Mouse (Mus musculus): Measurements from ENCODE around the gene Piezo1.

Piezo1 gene

DNA sequence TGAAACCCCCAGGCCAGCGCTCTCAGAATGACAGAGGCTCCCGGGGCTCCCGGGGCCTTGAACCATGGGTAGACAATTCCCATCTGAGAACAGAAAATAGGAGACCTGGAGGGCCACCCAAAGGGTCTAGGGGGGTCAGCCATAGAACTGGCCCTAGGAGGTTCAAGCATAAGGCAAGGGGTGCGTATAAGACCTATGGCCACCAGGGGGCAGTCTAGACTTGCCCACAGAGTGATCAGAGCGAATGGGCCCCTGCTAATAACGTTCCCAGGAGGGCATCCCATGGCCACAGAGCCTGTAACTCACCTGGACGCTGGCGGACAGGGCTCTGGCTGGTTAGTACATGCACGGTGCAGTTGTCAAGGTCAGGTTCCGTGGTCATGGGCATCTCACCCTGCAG, 50.3 kb downstream of the Piezo1 start:
- CTCF ChIA-PET, result interaction anchor here (1.9 kb wide), 1 partner anchor 51 kb away, joined by 14 read pairs; no protein-coding TSS in a partner anchor

DNA sequence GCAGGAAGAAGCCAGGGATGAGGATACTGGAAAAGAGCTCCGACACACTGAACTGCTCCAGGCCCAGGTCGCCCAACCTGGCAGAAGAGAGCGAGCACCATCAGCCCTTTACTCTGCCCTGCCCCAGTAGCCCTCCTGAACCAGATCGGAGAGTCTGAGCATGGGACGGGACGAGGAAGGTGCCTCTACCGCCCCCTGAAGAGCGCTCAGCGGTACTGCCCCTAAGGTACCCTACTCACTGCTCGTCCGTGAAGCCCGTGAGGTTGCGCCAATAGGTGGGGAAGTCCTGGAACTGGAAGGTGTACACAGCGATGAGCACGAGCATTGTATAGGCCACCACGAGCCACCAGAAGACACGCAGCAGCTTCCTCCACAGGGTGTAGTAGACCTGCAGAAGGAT, 53.2 kb downstream of the Piezo1 start:
- CTCF ChIA-PET, result interaction anchor here (1.1 kb wide), 1 partner anchor 52 kb away, joined by 4 read pairs; no protein-coding TSS in a partner anchor

DNA sequence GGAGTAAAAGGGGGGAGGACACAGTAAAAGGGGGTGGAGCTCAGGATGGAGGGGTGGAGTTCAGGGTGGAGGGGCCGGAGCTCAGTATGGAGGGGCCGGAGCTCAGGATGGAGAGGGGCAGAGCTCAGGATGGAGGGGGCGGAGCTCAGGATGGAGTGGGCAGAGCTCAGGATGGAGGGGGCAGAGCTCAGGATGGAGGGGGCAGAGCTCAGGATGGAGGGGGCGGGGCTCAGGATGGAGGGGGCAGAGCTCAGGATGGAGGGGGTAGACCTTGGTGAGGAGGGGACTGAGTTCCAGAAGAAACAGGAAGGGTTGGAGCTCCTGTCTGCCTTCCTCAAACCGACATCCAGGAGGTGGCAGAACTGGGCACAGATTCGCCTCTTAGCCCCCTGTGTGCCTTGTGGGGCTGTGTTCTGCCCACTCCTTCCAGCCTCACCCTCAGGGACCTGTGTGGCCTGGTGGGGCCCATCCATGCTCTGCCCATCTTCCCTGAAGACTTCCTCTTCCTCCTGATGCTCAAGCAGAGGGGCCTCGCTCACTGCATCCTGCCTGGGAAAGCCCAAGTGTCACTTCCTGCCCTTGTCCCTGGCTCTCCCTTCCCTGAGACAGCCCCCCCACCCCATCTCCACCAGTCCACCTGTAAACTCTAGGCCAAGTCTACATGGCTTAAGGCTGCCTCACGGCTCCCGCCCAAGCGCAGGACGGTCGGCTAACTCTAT, 54.0 kb downstream of the Piezo1 start:
- CTCF ChIA-PET, result interaction anchor here (0.6 to 0.9 kb wide), 3 partner anchors 52 to 793 kb away, joined by 3 to 6 read pairs (median 3); no protein-coding TSS in a partner anchor

DNA sequence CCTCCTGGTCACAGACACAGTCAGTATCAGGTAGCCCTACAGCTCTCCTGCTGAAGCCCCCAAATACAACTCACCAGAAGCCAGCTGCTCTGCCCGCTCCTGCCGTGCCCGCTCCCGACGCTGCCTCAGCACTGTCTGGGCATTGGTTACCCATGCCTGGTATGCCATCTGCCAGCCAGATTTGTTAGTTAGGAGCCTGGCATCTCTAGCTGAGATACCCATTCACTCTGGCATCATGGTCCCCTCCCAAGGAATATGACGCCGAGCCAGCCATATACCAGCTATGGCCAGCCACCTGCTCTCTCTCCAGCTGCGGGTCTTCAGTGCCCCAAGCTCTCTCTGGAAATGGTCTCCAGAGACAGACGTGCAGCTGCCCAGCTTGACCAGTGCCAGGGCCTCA, 62.7 kb downstream of the Piezo1 start:
- CTCF ChIA-PET, result no interaction called here

DNA sequence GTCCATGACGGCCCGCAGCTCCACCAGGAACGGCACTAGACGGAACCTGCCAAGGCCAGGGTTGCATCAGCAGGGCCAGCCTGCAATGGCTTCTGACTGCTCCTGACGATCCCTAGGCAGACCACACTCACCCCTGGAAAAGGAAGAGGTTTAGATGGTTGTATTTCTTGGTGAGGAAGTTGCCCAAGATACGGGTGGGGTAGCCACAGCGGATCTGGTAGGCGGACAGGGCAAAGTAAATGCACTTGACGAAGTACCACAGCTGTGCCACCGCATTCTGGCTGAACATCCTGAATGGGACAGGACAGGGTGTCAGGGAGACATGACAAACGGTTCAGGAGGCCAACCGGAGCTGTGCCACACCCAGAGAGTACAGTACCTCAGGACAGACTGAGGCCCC, 66.3 kb downstream of the Piezo1 start:
- CTCF ChIA-PET, result no interaction called here

DNA sequence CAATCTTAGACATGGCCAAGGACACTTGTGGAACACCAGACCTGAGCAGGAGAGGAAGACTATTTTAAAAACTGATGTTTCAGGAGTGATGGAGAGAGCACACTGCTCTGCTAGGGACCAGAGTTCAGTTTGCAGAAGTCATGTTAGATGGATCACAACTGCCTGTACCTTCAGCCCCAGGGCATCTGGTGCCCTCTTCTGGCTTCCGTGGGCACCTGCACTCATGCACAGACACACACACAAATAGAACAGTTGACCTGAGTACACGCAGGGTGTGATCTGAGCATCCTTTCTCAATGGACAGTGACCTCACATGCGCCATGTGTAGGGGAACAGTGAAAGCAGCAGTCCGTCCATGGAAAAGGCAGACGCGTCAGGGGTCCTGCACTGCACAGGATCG, 67.3 kb downstream of the Piezo1 start:
- CTCF ChIA-PET, result no interaction called here

DNA sequence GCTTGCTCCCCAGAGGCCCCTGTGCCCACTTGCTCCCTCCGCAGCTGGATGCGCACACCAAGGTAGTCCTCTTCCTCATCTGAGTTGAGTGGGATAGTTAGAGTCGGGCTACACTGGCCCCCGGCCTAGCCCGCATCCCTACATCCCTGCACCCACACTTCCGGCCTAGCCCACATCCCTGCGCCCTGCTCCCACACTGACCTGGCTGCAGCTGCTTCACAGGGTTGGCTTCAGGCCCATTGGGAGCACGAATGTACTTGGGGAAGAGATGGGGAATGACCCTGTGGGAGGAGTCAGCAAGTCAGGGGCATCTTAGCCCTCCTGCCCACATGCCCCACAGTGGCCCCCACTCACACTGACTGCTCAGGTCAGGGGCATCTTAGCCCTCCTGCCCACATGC, 68.7 kb downstream of the Piezo1 start:
- CTCF ChIA-PET, result interaction anchor here (0.8 kb wide), 1 partner anchor 9 kb away, joined by 6 read pairs; no protein-coding TSS in a partner anchor

DNA sequence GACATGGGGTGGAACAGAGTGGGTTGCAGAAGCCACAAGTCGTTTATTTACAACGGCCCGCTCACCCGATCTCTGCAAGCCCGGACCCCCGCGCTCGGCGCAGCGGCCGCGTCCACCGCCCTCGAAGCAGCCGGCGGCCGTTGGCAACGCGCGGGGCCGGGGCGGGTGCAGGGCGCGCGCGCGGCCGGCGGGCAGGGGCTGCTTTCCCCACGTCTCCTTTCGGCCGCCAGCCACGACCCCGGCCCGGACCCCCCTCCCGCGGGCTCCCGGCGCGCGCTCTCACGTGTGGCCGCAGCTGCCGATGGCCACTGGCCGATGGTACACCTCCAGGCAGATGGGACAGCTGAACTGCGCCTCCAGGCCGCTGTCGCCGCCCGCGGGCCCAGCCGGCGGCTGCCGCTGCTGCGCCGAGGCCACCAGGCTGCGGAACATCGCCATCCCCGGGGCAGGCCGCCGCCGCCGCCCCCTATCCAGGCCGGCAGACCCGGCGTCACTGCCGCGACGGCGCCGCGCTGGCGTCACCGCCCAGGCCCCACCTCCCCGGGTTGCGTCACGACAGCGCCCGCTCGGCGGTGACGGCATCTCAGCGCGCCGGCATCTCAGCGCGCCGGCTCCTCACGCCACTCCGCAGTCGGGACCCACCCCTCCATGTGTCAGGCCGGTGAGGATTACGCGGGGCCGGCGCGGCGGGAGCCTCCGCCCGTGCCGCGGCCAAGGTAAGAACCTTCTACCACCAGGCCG, 75.4 kb downstream of the Piezo1 start, which contains the start of the genes Rnf166 and Ctu2:
Rnf166 (minus strand) TSS at position 485 of the 741 bp plus-strand sequence.
Ctu2 (plus strand) TSS at position 564 of the 741 bp plus-strand sequence.
- CTCF ChIA-PET, result no interaction called here

DNA sequence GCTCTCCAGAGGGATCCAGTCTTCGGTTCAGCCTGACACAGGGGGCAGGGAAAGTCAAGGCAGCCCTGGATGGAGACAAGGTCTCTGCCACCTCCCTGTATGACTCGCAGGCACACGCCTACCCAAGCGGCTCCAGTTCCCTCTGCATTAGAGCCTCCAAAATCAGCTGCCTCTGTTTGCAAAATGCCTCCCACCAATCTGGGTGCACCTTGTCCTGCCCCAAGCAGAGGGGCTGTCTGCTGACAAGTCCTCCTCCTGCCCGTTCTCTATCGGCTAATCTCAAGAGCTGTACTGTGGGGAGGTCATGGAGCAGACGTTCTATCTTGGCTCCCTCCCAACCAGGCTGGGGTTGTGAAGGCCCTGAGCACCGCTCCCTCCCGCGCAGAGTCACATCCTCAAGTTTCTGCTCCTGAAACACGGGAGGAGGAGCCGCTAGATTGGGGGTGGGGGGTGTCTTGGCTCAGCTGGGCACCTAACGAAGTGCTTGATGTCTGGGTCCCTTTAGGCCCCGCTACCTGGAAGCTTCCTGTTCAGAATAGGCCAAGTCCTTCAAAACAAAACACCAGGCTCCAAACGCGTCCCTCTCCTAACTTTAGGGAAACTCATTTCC, 76.1 kb downstream of the Piezo1 start:
- CTCF ChIA-PET, result interaction anchor here (0.7 to 1.1 kb wide), 2 partner anchors 46 to 161 kb away, joined by 3 to 8 read pairs; no protein-coding TSS in a partner anchor

DNA sequence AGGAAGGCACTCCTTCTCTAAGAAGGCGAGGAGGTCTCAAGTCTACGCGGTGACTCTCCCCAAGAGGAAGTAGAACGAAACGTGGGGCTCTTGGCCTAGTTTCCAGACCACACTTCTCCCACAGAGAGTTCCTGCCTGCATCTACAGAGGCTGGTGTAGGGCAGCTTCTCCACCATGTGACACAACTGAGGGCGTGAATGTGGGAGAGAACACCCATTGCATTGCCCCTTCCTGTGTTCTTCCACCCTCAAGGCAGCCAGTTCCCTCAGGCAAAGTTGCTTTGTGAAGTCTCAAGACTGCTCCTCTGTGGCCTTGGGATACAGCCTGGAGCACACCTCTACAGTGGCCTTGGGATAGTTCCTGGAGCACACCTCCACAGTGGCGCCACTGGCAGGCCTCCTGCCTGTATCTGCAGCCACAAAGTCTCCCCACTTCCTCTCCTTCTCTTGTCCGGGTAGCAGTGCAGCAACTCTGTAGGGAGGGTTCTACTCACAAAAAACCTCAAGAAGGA, 77.2 kb downstream of the Piezo1 start:
- CTCF ChIA-PET, result interaction anchor here (0.5 kb wide), 1 partner anchor 44 kb away, joined by 5 read pairs; no protein-coding TSS in a partner anchor

DNA sequence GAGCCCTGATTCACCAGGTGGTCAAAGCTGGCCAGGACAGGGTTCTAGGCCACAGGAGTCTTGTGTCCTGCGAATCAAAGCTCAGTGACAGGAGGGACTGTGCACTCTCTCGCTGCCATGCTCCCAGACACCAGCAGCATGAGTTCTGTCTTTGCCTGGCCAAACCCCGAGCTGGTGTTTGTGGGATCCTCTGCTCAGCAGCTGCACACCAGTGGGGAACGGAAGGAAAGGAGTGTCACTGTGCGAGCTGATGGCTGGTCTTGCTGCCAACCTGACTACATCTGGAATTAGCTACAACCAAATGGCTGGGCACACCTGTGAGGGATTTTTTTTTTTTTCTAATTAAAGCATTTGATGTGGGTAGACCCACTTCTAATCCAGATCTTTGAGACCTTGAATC, 80.4 kb downstream of the Piezo1 start:
- CTCF ChIA-PET, result no interaction called here

DNA sequence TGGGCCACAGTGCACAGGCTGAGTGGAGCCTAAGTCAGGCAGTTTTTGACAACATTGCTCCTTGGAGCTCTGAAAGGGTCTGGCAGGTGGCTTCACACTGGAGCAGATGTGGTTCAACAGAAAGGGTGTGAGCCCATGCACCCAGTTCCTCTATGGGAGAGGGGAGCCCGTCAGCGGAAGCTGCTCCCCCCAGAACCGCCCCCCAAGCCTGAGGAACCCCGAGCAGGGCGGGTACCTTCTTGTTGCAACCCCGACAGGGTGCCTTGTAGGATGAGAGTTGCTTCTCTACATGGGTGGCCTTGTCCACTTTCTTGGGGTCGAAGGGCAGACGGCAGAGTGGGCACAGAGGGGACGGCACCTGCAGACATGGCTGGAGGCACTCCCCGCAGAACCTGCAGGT, 81.2 kb downstream of the Piezo1 start:
- CTCF ChIA-PET, result no interaction called here

DNA sequence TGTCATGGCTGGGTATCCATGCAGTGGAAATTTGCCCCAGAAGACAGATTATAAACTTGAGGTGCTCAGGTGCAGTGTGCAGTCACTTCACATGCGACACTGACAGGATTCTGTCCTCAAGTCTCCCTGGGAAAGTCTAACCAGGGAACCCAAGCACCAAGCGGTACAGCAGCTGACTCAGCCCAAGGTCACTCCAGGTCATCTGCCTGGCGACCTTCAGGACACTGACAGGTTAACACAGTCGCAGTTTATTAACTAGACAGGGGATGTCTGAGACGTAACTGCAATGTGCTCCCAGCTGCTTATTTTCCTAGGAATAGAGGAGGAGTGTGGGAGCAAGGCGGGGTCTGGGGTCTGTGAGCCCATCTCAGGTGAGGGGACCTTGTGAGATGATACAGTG, 81.7 kb downstream of the Piezo1 start:
- CTCF ChIA-PET, result no interaction called here

DNA sequence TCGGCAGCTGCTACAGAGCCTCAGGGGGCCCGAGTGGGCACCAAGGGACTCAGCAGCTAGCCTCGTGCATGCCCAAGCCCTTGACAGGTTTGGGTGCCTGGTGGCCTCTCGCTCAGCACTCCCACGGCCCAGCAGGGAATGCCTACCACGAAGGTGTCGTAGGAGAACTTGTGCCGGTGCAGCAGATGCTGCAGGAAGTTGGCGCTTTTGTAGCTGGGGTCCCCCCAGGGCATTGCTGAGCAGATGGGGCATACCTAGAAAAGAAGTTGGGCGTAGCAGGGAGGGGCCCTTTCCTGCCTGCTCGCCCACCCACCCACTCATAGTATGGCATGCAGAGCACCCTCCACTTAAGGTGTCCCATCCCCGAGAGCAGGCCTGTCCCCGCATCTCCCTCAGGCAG, 83.3 kb downstream of the Piezo1 start:
- CTCF ChIA-PET, result no interaction called here

DNA sequence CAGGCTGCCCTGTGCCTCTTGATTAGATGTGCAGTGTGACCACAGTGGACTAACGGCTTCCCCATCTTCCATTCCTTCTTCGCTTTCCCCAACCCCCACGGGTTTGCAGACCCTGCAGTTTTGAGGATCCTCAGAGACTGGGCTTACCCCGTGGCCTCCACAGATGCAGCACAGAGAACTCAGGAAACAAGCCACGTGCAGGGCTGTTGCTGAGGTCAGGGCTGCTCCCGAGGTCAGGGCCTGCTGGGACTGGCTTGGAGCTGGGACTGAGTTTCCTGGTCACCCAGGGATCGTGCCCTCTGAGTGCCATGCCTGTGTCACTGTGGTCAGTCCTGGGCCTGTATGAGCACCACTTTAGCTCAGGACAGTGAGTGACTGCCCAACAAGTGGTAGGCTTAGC, 86.1 kb downstream of the Piezo1 start:
- CTCF ChIA-PET, result interaction anchor here (0.7 kb wide), 1 partner anchor 301 kb away, joined by 4 read pairs; no protein-coding TSS in a partner anchor

DNA sequence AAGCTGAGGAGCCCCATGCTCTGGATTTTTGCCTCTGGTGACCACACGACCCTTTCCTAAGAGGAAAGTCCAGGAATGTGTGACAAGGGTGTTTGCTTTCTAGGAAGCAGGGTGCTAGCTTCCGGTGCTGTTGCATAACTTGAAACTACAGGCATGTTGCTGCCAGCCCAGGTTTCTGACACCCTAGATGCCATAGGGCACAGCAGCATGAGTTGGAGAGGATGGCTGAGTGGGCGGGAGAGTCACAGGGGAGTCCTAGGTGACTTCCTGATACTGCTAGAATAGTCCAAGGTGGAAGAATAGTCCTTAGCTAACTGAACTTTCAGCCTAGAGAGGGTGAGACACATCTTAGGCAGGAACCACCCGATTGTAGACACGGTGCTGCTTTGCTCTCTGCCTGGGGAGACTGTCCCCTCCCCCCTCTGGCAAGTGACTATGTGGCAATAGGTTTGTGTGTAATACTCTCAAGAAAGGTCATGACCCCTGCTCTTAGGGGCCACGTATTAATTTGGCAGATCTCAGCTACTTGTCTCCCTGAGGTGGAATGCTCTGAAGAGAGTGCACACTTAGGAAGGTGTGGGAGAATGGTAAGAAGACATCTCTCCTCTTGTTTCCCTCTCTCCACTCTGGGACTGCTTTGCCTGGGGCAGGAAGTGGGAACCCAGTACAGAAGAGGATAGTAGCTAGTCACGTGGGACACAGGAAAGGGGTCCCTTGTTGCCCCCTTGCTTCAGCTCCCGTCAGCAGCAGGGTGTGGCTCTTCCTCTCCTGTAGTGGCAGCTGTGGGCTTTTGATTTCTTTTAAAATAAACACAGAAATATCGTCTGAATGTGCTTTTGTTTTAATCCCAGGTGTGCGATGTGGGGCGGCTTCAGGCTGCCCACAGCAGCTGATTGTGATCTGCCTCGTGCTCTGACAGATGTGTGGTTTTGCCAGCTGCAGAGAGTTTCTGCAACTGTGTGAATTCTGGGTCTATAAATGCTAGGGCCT, 87.2 kb downstream of the Piezo1 start:
- CTCF ChIA-PET, result interaction anchor here (0.6 to 0.7 kb wide), 2 partner anchors 302 to 826 kb away, joined by 3 to 4 read pairs; no protein-coding TSS in a partner anchor

DNA sequence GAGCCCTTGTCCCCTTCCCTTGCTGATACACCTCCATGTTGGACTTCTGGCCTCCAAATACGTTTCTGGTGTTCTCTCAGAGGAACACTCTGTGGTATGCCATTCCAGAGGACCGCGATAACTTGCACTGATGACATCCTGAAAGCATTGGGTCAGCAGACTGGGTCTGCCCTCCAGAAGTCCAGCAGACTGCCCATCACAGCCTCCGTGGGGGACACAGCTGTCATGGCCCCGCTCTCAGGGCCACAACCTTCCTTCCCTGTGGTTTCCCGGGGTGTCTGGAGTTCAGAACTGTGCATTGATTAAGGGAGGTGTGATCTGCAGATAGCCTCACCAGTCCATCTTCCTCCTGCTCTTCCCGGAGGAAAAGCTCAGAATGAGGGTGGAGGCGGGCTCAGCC, 88.6 kb downstream of the Piezo1 start:
- CTCF ChIA-PET, result no interaction called here

DNA sequence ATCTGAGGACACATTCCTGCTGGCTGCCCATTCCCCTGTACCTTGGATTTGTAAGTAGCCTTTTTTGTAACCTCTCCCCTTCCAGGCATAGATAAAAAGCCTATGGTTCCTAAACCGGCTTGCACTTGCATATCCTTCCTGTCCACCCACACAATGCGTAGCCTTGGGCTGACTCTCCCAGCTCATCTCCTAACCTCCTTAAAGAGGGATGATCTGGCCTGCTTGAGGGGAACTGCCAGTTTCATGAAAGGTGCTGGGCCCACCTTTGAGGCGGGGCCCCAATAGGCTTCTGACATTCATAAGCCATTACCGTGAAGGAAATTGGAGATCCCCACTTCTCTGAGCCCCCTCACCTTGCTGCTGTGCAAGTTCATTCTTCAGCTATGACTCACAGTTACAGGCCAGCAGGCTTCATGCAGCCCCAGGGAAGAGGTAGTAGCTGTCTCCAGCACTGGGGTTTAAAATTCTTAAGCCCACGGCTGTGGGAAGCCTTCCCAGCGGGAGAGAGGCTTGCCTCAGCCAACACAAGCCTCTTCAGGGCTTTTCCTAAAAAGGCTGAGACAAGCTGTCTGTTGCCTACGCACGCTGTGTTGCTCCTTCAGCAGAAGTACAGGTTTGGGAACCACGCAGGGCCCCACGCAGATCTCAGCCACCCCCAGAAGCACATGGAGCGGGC, 89.5 kb downstream of the Piezo1 start:
- CTCF ChIA-PET, result no interaction called here

DNA sequence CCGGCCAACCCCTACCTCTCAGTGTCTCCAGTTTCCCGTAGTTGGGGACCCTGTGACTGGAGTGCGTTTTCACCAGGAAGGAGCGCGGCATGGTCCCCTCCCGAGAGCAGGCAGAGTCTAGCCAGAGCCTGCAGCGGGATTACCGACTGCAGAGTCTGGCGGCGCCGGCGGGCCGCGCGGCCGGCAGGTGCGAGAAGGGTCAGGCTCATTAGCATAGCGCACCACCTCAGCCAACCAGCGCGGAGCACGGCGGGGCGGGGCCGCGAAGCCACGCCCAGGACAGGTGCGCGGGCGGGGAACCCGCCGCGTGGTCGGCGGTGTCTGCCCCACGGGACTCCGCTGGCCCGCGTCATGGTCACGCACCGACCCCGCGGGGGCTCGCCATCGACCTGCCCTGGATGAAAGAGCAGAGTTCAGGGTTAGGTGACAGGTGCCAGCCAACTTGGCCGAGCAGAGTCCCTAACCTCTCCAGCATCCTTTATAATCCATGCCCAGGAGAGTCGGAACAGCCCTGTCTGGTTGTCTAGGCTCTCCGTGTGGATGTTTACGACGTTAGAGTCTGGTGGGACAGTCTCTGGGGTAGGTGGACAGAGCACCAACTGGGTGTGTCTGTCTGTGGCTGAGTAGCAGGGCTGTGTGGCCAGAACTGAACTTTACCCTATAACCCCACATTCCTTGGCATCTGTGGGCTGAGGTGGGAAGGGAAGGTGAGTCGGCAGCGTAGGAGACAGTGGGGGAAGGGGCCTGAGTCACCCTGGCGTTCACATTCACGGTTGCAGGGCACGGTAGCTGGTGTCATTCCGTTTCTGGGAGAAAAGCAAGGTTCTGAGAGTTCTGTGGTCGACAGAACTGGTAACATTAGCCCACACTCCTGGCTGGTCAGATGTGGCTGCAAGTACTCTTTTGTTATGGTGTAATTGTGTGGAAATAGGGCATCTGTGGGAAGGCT, 90.3 kb downstream of the Piezo1 start, which contains the start of gene Snai3:
Snai3 (minus strand) TSS at position 210 of the 949 bp plus-strand sequence.
- CTCF ChIA-PET, result no interaction called here
